Mouse (Mus musculus): ENCODE data around the gene Tgfa. TPM values are rescaled to one million over a fixed set of nuclear protein-coding genes. Genes with fewer than 3 reads are reported as not detected.
A peak's percentile ranks its signal among the peaks of the same experiment; 100 is the strongest.

Tgfa gene
- total and polyA plus RNA-seq, 3 experiments: 7.8 to 9.1 TPM; not detected in 1

DNA sequence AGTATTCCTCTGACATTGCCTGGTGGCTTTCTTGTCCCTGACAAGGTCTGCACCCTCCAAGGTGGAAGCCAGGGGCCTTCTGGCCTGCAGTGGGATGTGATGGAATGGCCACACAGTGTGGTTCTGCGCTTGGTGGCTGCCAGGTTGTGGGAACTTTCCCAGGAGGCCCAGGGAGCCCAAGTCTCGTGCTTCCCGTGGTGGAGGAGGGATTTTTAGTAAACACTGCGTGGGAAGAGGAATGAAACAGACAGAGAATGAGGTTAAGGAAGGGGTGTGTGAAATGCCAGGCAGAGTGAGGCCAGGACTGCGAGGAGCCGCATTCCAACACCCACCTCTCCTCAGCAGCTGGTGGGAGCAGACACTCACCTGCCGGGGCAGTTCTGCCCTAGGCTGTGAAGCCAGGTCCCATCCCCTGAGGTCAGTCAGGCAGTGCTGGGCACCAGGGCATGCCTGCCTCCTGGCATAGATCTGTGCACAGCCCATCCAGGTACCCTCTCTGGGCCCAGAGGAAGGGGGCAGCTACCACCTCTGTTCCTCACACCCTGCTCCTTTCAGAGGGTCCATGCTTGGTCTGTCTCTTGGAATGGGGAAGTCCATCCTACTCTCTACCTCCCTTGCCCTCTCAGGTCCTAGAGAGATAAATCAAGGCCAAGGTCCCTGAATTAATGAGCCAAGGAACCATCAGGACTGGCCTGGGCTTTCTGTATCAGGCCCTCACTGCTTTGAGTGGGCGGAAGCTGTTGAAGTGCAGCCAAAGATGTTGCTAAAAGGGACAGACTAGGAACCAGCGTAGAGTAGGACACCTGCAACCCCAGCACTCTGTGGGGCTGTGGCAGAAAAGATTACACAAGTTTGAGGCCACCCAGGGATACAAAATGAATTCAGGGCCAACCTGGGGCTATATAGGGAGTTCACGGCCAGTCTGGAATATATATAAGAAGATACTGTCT, 57.4 kb downstream of the Tgfa start:
- Histone ChIP-seq H3K4me1 (ENCODE audit: control insufficient read depth in 1 of 2, insufficient read depth in 2 of 2, low read length in 2 of 2) (peaks cover 5 to 11% of the 10 kb centered on the region in 2 experiments; a peak in 3 of 4 replicates), H3K27ac (ENCODE audit: control insufficient read depth, low read depth, low read length) (no peak overlapping the region), H3K9ac (ENCODE audit: control insufficient read depth, low read depth, low read length, poor library complexity, severe bottlenecking) (no peak overlapping the region), H3K36me3 (ENCODE audit: control insufficient read depth in 1 of 2, insufficient read depth in 2 of 2, low read length in 2 of 2) (no peaks in the 10 kb centered on the region; a peak in 1 of 4 replicates), H3K9me3 (replicated peaks; ENCODE audit: insufficient read depth, low read length) (no peaks in the 10 kb centered on the region), H3K79me2 (ENCODE audit: control insufficient read depth, insufficient read depth, low read length, poor library complexity) (no peaks in the 10 kb centered on the region), H3K4me3 (ENCODE audit: control insufficient read depth in 1 of 2, insufficient read depth in 1 of 2, low read depth in 2 of 2, low read length in 2 of 2) (no peak overlapping the region), H3K27me3 (ENCODE audit: control insufficient read depth in 1 of 2, insufficient read depth in 2 of 2, low read length in 2 of 2) (no peaks in the 10 kb centered on the region)
- peak; percentile 26 for DNase-seq (ENCODE audit: low read depth, low spot score)
- TF ChIP-seq USF2 (IDR thresholded peaks at IDR 0.05; ENCODE audit: borderline replicate concordance in 1 of 2, insufficient read depth in 1 of 2, low read depth in 1 of 2, low read length in 2 of 2) (no peak), EP300 (IDR thresholded peaks at IDR 0.05; ENCODE audit: low read depth in 1 of 2, low read length in 2 of 2) (peak in 1 of 2 experiments; percentile 43; a peak in 2 of 4 replicates)

DNA sequence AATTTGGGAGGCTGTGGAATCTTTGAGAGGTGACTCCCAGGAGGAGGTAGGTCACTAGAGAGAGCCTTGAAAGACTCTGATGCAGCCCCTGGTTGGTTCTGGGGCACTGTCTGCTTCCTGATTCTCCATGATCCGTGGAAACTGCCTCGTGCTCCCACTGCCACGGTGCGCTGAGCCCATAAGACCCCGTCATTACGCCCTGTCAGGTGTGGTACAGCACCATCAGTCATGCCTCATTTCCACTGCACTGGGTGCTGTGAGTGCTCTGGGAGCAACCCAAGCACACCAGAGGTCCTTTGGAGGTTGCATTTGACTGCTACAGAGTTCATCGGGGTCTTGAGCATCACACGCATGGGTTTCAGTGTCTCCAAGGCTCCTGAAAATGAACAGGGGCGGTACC, 60.9 kb downstream of the Tgfa start:
- no peak for DNase-seq (ENCODE audit: low read depth, low spot score)
- no peaks in the 10 kb centered on the region; a peak in 1 of 4 replicates for H3K36me3 ChIP-seq (ENCODE audit: control insufficient read depth in 1 of 2, insufficient read depth in 2 of 2, low read length in 2 of 2)
- no peaks in the 10 kb centered on the region for H3K27me3 ChIP-seq (ENCODE audit: control insufficient read depth in 1 of 2, insufficient read depth in 2 of 2, low read length in 2 of 2)

DNA sequence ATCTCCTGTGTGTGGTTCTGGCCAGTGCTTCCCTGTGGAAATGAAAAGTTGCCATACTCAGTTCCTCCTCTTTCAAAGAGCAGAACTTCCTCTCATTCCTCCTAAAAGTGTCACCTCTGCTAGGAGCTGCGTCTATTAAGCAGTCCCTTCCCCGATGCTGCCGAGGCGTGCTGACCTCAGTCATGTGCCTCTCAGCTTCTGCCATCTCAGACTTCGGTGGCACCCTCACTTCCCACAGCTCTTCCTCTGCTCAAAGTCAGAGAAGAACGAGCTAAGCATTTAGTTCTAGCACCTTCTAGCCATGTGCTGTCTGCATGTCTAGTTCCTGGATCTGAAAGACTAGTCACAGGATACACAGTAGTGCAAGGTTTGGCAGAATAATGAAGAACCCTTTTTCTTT, 64.2 kb downstream of the Tgfa start:
- no peak overlapping the region for H3K27ac ChIP-seq (ENCODE audit: control insufficient read depth, low read depth, low read length)
- H3K36me3 ChIP-seq (ENCODE audit: control insufficient read depth in 1 of 2, insufficient read depth in 2 of 2, low read length in 2 of 2): no peaks in the 10 kb centered on the region
- H3K27me3 ChIP-seq (ENCODE audit: control insufficient read depth in 1 of 2, insufficient read depth in 2 of 2, low read length in 2 of 2): no peaks in the 10 kb centered on the region
- H3K4me1 ChIP-seq (ENCODE audit: control insufficient read depth in 1 of 2, insufficient read depth in 2 of 2, low read length in 2 of 2): no peaks in the 10 kb centered on the region
- H3K9me3 ChIP-seq (replicated peaks; ENCODE audit: insufficient read depth, low read length): no peaks in the 10 kb centered on the region
- H3K4me3 ChIP-seq (ENCODE audit: control insufficient read depth in 1 of 2, insufficient read depth in 1 of 2, low read depth in 2 of 2, low read length in 2 of 2): no peak overlapping the region
- no peak for TF ChIP-seq POLR2AphosphoS2 (IDR thresholded peaks at IDR 0.05; ENCODE audit: low read length)
- no peak for TF ChIP-seq CHD2 (IDR thresholded peaks at IDR 0.05; ENCODE audit: low read length)
- TF ChIP-seq MEF2A (IDR thresholded peaks at IDR 0.05; ENCODE audit: extremely low read depth, insufficient replicate concordance, low read depth, low read length, poor library complexity, severe bottlenecking): no peak
- TF ChIP-seq USF2 (IDR thresholded peaks at IDR 0.05; ENCODE audit: borderline replicate concordance in 1 of 2, insufficient read depth in 1 of 2, low read depth in 1 of 2, low read length in 2 of 2): no peak
- no peak for TF ChIP-seq ZNF384 (IDR thresholded peaks at IDR 0.05; ENCODE audit: low read depth, low read length)
- TF ChIP-seq KAT2A (conservative IDR thresholded peaks at IDR 0.05; ENCODE audit: low read depth, low read length): no peak
- TF ChIP-seq MYB (IDR thresholded peaks at IDR 0.05; ENCODE audit: low read depth, low read length): no peak
- no peak for TF ChIP-seq JUND (IDR thresholded peaks at IDR 0.05; ENCODE audit: low read depth, low read length)
- no peak for TF ChIP-seq MAFK (IDR thresholded peaks at IDR 0.05; ENCODE audit: borderline replicate concordance, low read depth, low read length)
- no peak for TF ChIP-seq TCF12 (IDR thresholded peaks at IDR 0.05; ENCODE audit: low read depth, low read length)
- TF ChIP-seq NRF1 (IDR thresholded peaks at IDR 0.05; ENCODE audit: insufficient read depth, low read depth, low read length, poor library complexity, severe bottlenecking): no peak
- no peak overlapping the region for H3K9ac ChIP-seq (ENCODE audit: control insufficient read depth, low read depth, low read length, poor library complexity, severe bottlenecking)
- no peak for DNase-seq (ENCODE audit: low read depth, low spot score)
- no peaks in the 10 kb centered on the region for H3K79me2 ChIP-seq (ENCODE audit: control insufficient read depth, insufficient read depth, low read length, poor library complexity)

More for the DNA sequence above, 60.9 kb downstream of the Tgfa start:
- Histone ChIP-seq H3K9me3 (replicated peaks; ENCODE audit: insufficient read depth, low read length) (no peaks in the 10 kb centered on the region), H3K9ac (ENCODE audit: control insufficient read depth, low read depth, low read length, poor library complexity, severe bottlenecking) (no peak overlapping the region), H3K4me3 (ENCODE audit: control insufficient read depth in 1 of 2, insufficient read depth in 1 of 2, low read depth in 2 of 2, low read length in 2 of 2) (no peak overlapping the region), H3K79me2 (ENCODE audit: control insufficient read depth, insufficient read depth, low read length, poor library complexity) (no peaks in the 10 kb centered on the region), H3K27ac (ENCODE audit: control insufficient read depth, low read depth, low read length) (no peak overlapping the region), H3K4me1 (ENCODE audit: control insufficient read depth in 1 of 2, insufficient read depth in 2 of 2, low read length in 2 of 2) (peaks cover 5 to 11% of the 10 kb centered on the region in 2 experiments; a peak in 3 of 4 replicates)
- no peak for TF ChIP-seq NELFE (IDR thresholded peaks at IDR 0.05; ENCODE audit: low read depth, low read length)
- no peak for TF ChIP-seq GATA1 (IDR thresholded peaks at IDR 0.05; ENCODE audit: low read depth, low read length)
- TF ChIP-seq POLR2A (IDR thresholded peaks at IDR 0.05; ENCODE audit: control insufficient read depth in 1 of 2, insufficient read depth in 1 of 2, low read depth in 1 of 2, low read length in 2 of 2, poor library complexity in 1 of 2): no peak
- no peak for TF ChIP-seq MYC (IDR thresholded peaks at IDR 0.05; ENCODE audit: low read depth, low read length)
- TF ChIP-seq ZKSCAN1 (IDR thresholded peaks at IDR 0.05; ENCODE audit: low read depth, low read length): no peak
- TF ChIP-seq KAT2A (conservative IDR thresholded peaks at IDR 0.05; ENCODE audit: low read depth, low read length): no peak
- no peak for TF ChIP-seq TBP (IDR thresholded peaks at IDR 0.05; ENCODE audit: low read depth, low read length)
- no peak for TF ChIP-seq SIN3A (IDR thresholded peaks at IDR 0.05; ENCODE audit: low read length)
- TF ChIP-seq MAFK (IDR thresholded peaks at IDR 0.05; ENCODE audit: borderline replicate concordance, low read depth, low read length): no peak
- TF ChIP-seq BHLHE40 (IDR thresholded peaks at IDR 0.05; ENCODE audit: borderline replicate concordance, low read depth, low read length): no peak
- no peak for TF ChIP-seq HCFC1 (IDR thresholded peaks at IDR 0.05; ENCODE audit: low read depth, low read length)
- no peak for TF ChIP-seq E2F4 (IDR thresholded peaks at IDR 0.05; ENCODE audit: borderline replicate concordance, low read depth, low read length)
- TF ChIP-seq UBTF (IDR thresholded peaks at IDR 0.05; ENCODE audit: borderline replicate concordance, insufficient read depth, low read depth, low read length): no peak
- no peak for TF ChIP-seq POLR2AphosphoS5 (IDR thresholded peaks at IDR 0.05; ENCODE audit: borderline replicate concordance, low read depth, low read length)
- no peak for TF ChIP-seq RAD21 (IDR thresholded peaks at IDR 0.05; ENCODE audit: low read depth, low read length)
- TF ChIP-seq USF1 (IDR thresholded peaks at IDR 0.05; ENCODE audit: low read depth, low read length): no peak
- no peak for TF ChIP-seq ZMIZ1 (IDR thresholded peaks at IDR 0.05; ENCODE audit: low read depth, low read length)
- TF ChIP-seq MYB (IDR thresholded peaks at IDR 0.05; ENCODE audit: low read depth, low read length): no peak

All from MEL (cell line).